Mouse (Mus musculus) E14TG2a.4 (cell line): ENCODE measurements around the gene 4930469K13Rik.

Source experiments
- CTCF ChIP-seq: conservative IDR thresholded peaks from 2 replicates; pipeline ENCODE4 v1.5.1; 2014; ENCODE audit warnings: low read length
- NANOG ChIP-seq: IDR thresholded peaks from 2 replicates; pipeline ENCODE4 v1.6.1; 2014; ENCODE audit warnings: borderline replicate concordance, low read length, mixed read lengths
- POU5F1 ChIP-seq: IDR thresholded peaks from 2 replicates; pipeline ENCODE4 v1.6.1; 2014; ENCODE audit warnings: low read length, borderline replicate concordance

DNA sequence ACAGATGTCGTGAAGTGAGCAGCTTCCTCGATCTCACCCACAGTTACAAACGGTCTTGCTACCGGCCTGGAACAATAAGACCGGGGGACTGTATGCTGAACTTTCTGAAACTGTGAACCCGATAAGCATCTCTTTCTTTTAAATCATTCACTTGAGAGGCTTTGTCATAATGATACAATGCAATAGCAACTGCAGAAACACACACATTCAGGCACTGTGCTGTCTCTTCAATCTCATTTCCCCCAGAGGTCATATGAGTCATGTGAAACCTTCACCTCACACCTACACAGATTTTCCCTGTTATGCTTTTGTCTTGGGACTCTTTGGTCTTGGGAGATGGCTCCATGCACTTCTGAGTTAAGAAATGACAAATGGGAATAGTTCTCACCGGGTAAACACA is 13.6 kb upstream of the 4930469K13Rik start:
- no peak for TF ChIP-seq CTCF
- TF ChIP-seq NANOG, result no peak
- no peak for TF ChIP-seq POU5F1
